Mouse (Mus musculus) hindbrain, embryonic 16.5 days (tissue): ENCODE measurements around the gene Slc4a5. TPM values are rescaled to one million over a fixed set of nuclear protein-coding genes. Genes with fewer than 3 reads are reported as not detected.

Experiments used
- ATAC-seq: fragments of 200-750 bp; cut with Nextera tagmentation; 2 replicates; pipeline ENCODE4 v1.8.0; 2017; ENCODE audit warnings: moderate TSS enrichment, moderate library complexity
- H3K27ac ChIP-seq: fragments of 300-500 bp; sonication (generic); 2 replicates; pipeline ENCODE4 v1.5.1; 2014; ENCODE audit warnings: low read depth, mild to moderate bottlenecking, control low read depth, low read length, moderate library complexity
- H3K27me3 ChIP-seq: fragments of 300-500 bp; sonication (generic); replicated peaks from 2 replicates; pipeline ENCODE4 v1.6.1; 2014; ENCODE audit warnings: low read length; ENCODE audit not compliant: control insufficient read depth, insufficient read depth
- H3K36me3 ChIP-seq: fragments of 300-500 bp; sonication (generic); 2 replicates; pipeline ENCODE4 v1.6.1; 2014; ENCODE audit warnings: mild to moderate bottlenecking, low read length, moderate library complexity, mixed read lengths; ENCODE audit not compliant: control insufficient read depth, insufficient read depth
- H3K4me1 ChIP-seq: fragments of 300-500 bp; sonication (generic); 2 replicates; pipeline ENCODE4 v1.6.1; 2014; ENCODE audit warnings: low read depth, low read length; ENCODE audit not compliant: control insufficient read depth, insufficient read depth
- H3K4me2 ChIP-seq: fragments of 300-500 bp; sonication (generic); 2 replicates; pipeline ENCODE4 v1.6.1; 2014; ENCODE audit warnings: mild to moderate bottlenecking, low read length, control low read depth, moderate library complexity
- H3K4me3 ChIP-seq: fragments of 300-500 bp; sonication (generic); 2 replicates; pipeline ENCODE4 v1.5.1; 2014; ENCODE audit warnings: mild to moderate bottlenecking, low read length, control low read depth, moderate library complexity
- H3K9ac ChIP-seq: fragments of 300-500 bp; sonication (generic); 2 replicates; pipeline ENCODE4 v1.6.1; 2014; ENCODE audit warnings: low read depth, mild to moderate bottlenecking, control low read depth, low read length, moderate library complexity
- H3K9me3 ChIP-seq: fragments of 300-500 bp; sonication (generic); 2 replicates; pipeline ENCODE4 v1.6.1; 2014; ENCODE audit warnings: mild to moderate bottlenecking, low read length, moderate library complexity; ENCODE audit not compliant: control insufficient read depth
- WGBS: fragments of 180-500 bp; shearing (Covaris S2); extraction: QIAGEN DNeasy Blood & Tissue Kit; methylation state at CpG from one replicate; pipeline ENCODE4 v1.1.7; 2014; 5-methylcytosine and 5-hydroxymethylcytosine counted together
- polyA plus RNA-seq: library from polyadenylated mRNA; unstranded; fragments of >200 nt; fragmentation: Nextera tagmentation; extraction: Ambion mirVana; gene quantifications from 2 replicates; pipeline ENCODE4 v1.2.1, GENCODE M21; 2015

The Slc4a5 gene
- polyA plus RNA-seq, 1 experiment from 2014 or later = 2.5 TPM

- ATAC-seq = peak; percentile 97
- Histone ChIP-seq H3K4me2 (peak overlapping the region; percentile 65), H3K27ac (peak overlapping the region; percentile 88), H3K9ac (peak overlapping the region; percentile 65), H3K4me3 (peak overlapping the region; percentile 45), H3K9me3 (no peaks in the 10 kb centered on the region), H3K36me3 (no peaks in the 10 kb centered on the region), H3K4me1 (peaks cover 5% of the 10 kb centered on the region), H3K27me3 (no peaks in the 10 kb centered on the region)
- 2% methylated on average over 28 of the region's 28 CpGs for WGBS
Measured at GRCm38 (mm10) chr6:83268144-83269010, 48.7 kb downstream of the Slc4a5 start.

GRCm38 (mm10) chr6:83273733-83274132 is 54.1 kb downstream of the Slc4a5 start:
- no peaks in the 10 kb centered on the region for H3K36me3 ChIP-seq
- H3K4me2 ChIP-seq = no peak overlapping the region
- H3K9ac ChIP-seq = no peak overlapping the region
- H3K4me3 ChIP-seq = no peak overlapping the region
- ATAC-seq = no peak
- no peaks in the 10 kb centered on the region for H3K4me1 ChIP-seq
- H3K27ac ChIP-seq = no peak overlapping the region
- 91% methylated on average over 11 of the region's 11 CpGs for WGBS
- 0 out of 2 replicates have a peak, but pooled peaks cover 2% of the 10 kb centered on the region for H3K9me3 ChIP-seq
- no peaks in the 10 kb centered on the region for H3K27me3 ChIP-seq

GRCm38 (mm10) chr6:83277151-83277550 is 57.5 kb downstream of the Slc4a5 start:
- H3K27ac ChIP-seq = no peak overlapping the region
- no peak for ATAC-seq

GRCm38 (mm10) chr6:83278881-83279280 is 59.3 kb downstream of the Slc4a5 start:
- Histone ChIP-seq H3K9ac (no peak overlapping the region), H3K4me2 (no peak overlapping the region), H3K36me3 (no peaks in the 10 kb centered on the region), H3K4me1 (no peaks in the 10 kb centered on the region), H3K9me3 (0 out of 2 replicates have a peak, but pooled peaks cover 4% of the 10 kb centered on the region), H3K27ac (no peak overlapping the region), H3K4me3 (no peak overlapping the region), H3K27me3 (no peaks in the 10 kb centered on the region)
- 21% methylated on average over 2 of the region's 2 CpGs for WGBS
- ATAC-seq = no peak

More at GRCm38 (mm10) chr6:83277151-83277550, 57.5 kb downstream of the Slc4a5 start:
- H3K27me3 ChIP-seq = no peaks in the 10 kb centered on the region
- no peaks in the 10 kb centered on the region for H3K4me1 ChIP-seq
- H3K4me2 ChIP-seq = no peak overlapping the region
- H3K4me3 ChIP-seq = no peak overlapping the region
- WGBS = 73% methylated on average over 13 of the region's 13 CpGs
- H3K36me3 ChIP-seq = no peaks in the 10 kb centered on the region
- 0 out of 2 replicates have a peak, but pooled peaks cover 4% of the 10 kb centered on the region for H3K9me3 ChIP-seq
- H3K9ac ChIP-seq = no peak overlapping the region

GRCm38 (mm10) chr6:83280256-83280955 is 60.8 kb downstream of the Slc4a5 start:
- 82% methylated on average over 8 of the region's 8 CpGs for WGBS
- H3K27me3 ChIP-seq = no peaks in the 10 kb centered on the region
- 0 out of 2 replicates have a peak, but pooled peaks cover 4% of the 10 kb centered on the region for H3K9me3 ChIP-seq
- no peaks in the 10 kb centered on the region for H3K36me3 ChIP-seq
- H3K4me3 ChIP-seq = no peak overlapping the region
- H3K4me1 ChIP-seq = no peaks in the 10 kb centered on the region
- no peak overlapping the region for H3K27ac ChIP-seq
- no peak overlapping the region for H3K4me2 ChIP-seq
- no peak overlapping the region for H3K9ac ChIP-seq
- ATAC-seq = no peak

- 87% methylated on average over 7 of the region's 7 CpGs for WGBS
- H3K4me3 ChIP-seq = no peak overlapping the region
Measured at GRCm38 (mm10) chr6:83300447-83301229, 81.0 kb downstream of the Slc4a5 start.

GRCm38 (mm10) chr6:83301294-83301693 is 81.7 kb downstream of the Slc4a5 start:
- WGBS = 96% methylated on average over 2 of the region's 2 CpGs
- no peak for ATAC-seq
- no peaks in the 10 kb centered on the region for H3K9me3 ChIP-seq
- no peak overlapping the region for H3K9ac ChIP-seq
- H3K4me3 ChIP-seq = no peak overlapping the region
- H3K36me3 ChIP-seq = no peaks in the 10 kb centered on the region; the same call in 1 of the 2 replicates
- H3K4me1 ChIP-seq = no peaks in the 10 kb centered on the region
- no peaks in the 10 kb centered on the region for H3K27me3 ChIP-seq
- no peak overlapping the region for H3K4me2 ChIP-seq
- no peak overlapping the region for H3K27ac ChIP-seq

More at GRCm38 (mm10) chr6:83300447-83301229, 81.0 kb downstream of the Slc4a5 start:
- Histone ChIP-seq H3K27me3 (no peaks in the 10 kb centered on the region), H3K4me1 (no peaks in the 10 kb centered on the region), H3K9ac (no peak overlapping the region), H3K27ac (no peak overlapping the region), H3K36me3 (no peaks in the 10 kb centered on the region), H3K4me2 (no peak overlapping the region), H3K9me3 (no peaks in the 10 kb centered on the region)
- no peak for ATAC-seq

GRCm38 (mm10) chr6:83302264-83302663 is 82.6 kb downstream of the Slc4a5 start:
- Histone ChIP-seq H3K4me1 (no peaks in the 10 kb centered on the region), H3K27ac (no peak overlapping the region), H3K4me3 (no peak overlapping the region), H3K4me2 (no peak overlapping the region), H3K36me3 (peaks cover 4% of the 10 kb centered on the region; the same call in 1 of the 2 replicates), H3K27me3 (no peaks in the 10 kb centered on the region), H3K9me3 (no peaks in the 10 kb centered on the region), H3K9ac (no peak overlapping the region)
- ATAC-seq = peak; percentile 78
- 72% methylated on average over 5 of the region's 5 CpGs for WGBS
